Mouse (Mus musculus) stomach, embryonic 14.5 days (tissue): ENCODE data around the gene Eme1. TPM values are rescaled to one million over a fixed set of nuclear protein-coding genes. Genes with fewer than 3 reads are reported as not detected.

ENCODE experiments used
- ATAC-seq: fragments of 200-750 bp; cut with Nextera tagmentation; 2 replicates; pipeline ENCODE4 v1.8.0; 2017; ENCODE audit warnings: low read depth, moderate TSS enrichment; ENCODE audit not compliant: insufficient number of reproducible peaks, insufficient read depth, low FRiP score
- H3K27ac ChIP-seq: fragments of 300-500 bp; sonication (generic); 2 replicates; pipeline ENCODE4 v1.5.1; 2014; ENCODE audit warnings: mild to moderate bottlenecking, low read length, moderate library complexity, mixed read lengths
- H3K27me3 ChIP-seq: fragments of 300-500 bp; sonication (generic); 2 replicates; pipeline ENCODE4 v1.6.1; 2014; ENCODE audit warnings: low read length, control low read depth, mixed read lengths; ENCODE audit not compliant: control insufficient read depth, insufficient read depth
- H3K36me3 ChIP-seq: fragments of 300-500 bp; sonication (generic); 2 replicates; pipeline ENCODE4 v1.6.1; 2014; ENCODE audit warnings: mild to moderate bottlenecking, control low read depth, low read length, moderate library complexity, mixed read lengths; ENCODE audit not compliant: control insufficient read depth, insufficient read depth
- H3K4me1 ChIP-seq: fragments of 300-500 bp; sonication (generic); 2 replicates; pipeline ENCODE4 v1.6.1; 2014; ENCODE audit warnings: low read length, control low read depth, mixed read lengths; ENCODE audit not compliant: control insufficient read depth, insufficient read depth
- H3K4me2 ChIP-seq: fragments of 300-500 bp; sonication (generic); replicated peaks from 2 replicates; pipeline ENCODE4 v1.6.1; 2014; ENCODE audit warnings: low read depth, low read length, control low read depth
- H3K4me3 ChIP-seq: fragments of 300-500 bp; sonication (generic); 2 replicates; pipeline ENCODE4 v1.5.1; 2014; ENCODE audit warnings: low read depth, low read length, control low read depth
- H3K9ac ChIP-seq: fragments of 300-500 bp; sonication (generic); replicated peaks from 2 replicates; pipeline ENCODE4 v1.6.1; 2014; ENCODE audit warnings: low read depth, mild to moderate bottlenecking, control low read depth, low read length, moderate library complexity, mixed read lengths
- H3K9me3 ChIP-seq: fragments of 300-500 bp; sonication (generic); 2 replicates; pipeline ENCODE4 v1.6.1; 2016; ENCODE audit warnings: low read depth, low read length, control low read depth; ENCODE audit not compliant: control insufficient read depth
- WGBS: fragments of 180-500 bp; shearing (Covaris S2); extraction: QIAGEN DNeasy Blood & Tissue Kit; methylation state at CpG from one replicate; pipeline ENCODE4 v1.1.7; 2014; 5-methylcytosine and 5-hydroxymethylcytosine counted together
- polyA plus RNA-seq: library from polyadenylated mRNA; unstranded; fragments of >200 nt; fragmentation: Nextera tagmentation; extraction: Ambion mirVana; gene quantifications from 2 replicates; pipeline ENCODE4 v1.2.1, GENCODE M21; 2014

Gene Eme1
- polyA plus RNA-seq, 1 experiment from 2014 or later: 20.7 TPM

GRCm38 (mm10) chr11:94631969-94632368 lies 21.8 kb downstream of the Eme1 start:
- H3K9ac ChIP-seq: no peak overlapping the region
- 0 out of 2 replicates have a peak, but pooled peaks cover 6% of the 10 kb centered on the region for H3K4me1 ChIP-seq
- no peak overlapping the region for H3K27ac ChIP-seq
- 94% methylated on average over 5 of the region's 5 CpGs for WGBS
- no peak overlapping the region for H3K4me2 ChIP-seq
- peaks cover 49% of the 10 kb centered on the region for H3K36me3 ChIP-seq
- H3K4me3 ChIP-seq: no peak overlapping the region
- no peak for ATAC-seq
- H3K9me3 ChIP-seq: no peaks in the 10 kb centered on the region
- H3K27me3 ChIP-seq: no peaks in the 10 kb centered on the region

- peak; percentile 28; the same call in 1 of the 2 replicates for ATAC-seq
- WGBS: 12% methylated on average over 26 of the region's 26 CpGs
- Histone ChIP-seq H3K4me2 (peak overlapping the region; percentile 67), H3K36me3 (peaks cover 34% of the 10 kb centered on the region), H3K4me3 (peak overlapping the region; percentile 97), H3K4me1 (0 out of 2 replicates have a peak, but pooled peaks cover 6% of the 10 kb centered on the region), H3K27ac (peak overlapping the region; percentile 71), H3K27me3 (no peaks in the 10 kb centered on the region), H3K9me3 (no peaks in the 10 kb centered on the region), H3K9ac (peak overlapping the region; percentile 87)
Observed at GRCm38 (mm10) chr11:94630199-94631011, 23.4 kb downstream of the Eme1 start.

GRCm38 (mm10) chr11:94629884-94630198 lies 23.9 kb downstream of the Eme1 start:
- Histone ChIP-seq H3K27me3 (no peaks in the 10 kb centered on the region), H3K27ac (peak overlapping the region; percentile 71), H3K9me3 (no peaks in the 10 kb centered on the region), H3K4me3 (peak overlapping the region; percentile 97), H3K9ac (peak overlapping the region; percentile 87), H3K4me2 (peak overlapping the region; percentile 67), H3K36me3 (peaks cover 28% of the 10 kb centered on the region), H3K4me1 (0 out of 2 replicates have a peak, but pooled peaks cover 6% of the 10 kb centered on the region)
- WGBS: 0% methylated on average over 27 of the region's 28 CpGs
- no peak; the same call in 1 of the 2 replicates for ATAC-seq

- H3K4me3 ChIP-seq: peak within 1 kb of the TSS; percentile 97
- peak; percentile 95 for ATAC-seq
- no peaks in the 10 kb centered on the region for H3K9me3 ChIP-seq
- 4% methylated on average over 41 of the region's 41 CpGs for WGBS
- 0 out of 2 replicates have a peak, but pooled peaks cover 6% of the 10 kb centered on the region for H3K4me1 ChIP-seq
- peak within 1 kb of the TSS; percentile 71 for H3K27ac ChIP-seq
- H3K36me3 ChIP-seq: peaks cover 23% of the 10 kb centered on the region
- peak within 1 kb of the TSS; percentile 87 for H3K9ac ChIP-seq
- no peaks in the 10 kb centered on the region for H3K27me3 ChIP-seq
- peak within 1 kb of the TSS; percentile 67 for H3K4me2 ChIP-seq
Observed at GRCm38 (mm10) chr11:94629199-94629883, 24.4 kb downstream of the Eme1 start, which contains the start of gene Lrrc59. TSS of gene Lrrc59 (plus strand) at chr11:94629767.

GRCm38 (mm10) chr11:94622162-94622561 lies 31.6 kb downstream of the Eme1 start:
- H3K27me3 ChIP-seq: no peaks in the 10 kb centered on the region
- ATAC-seq: no peak
- no peak overlapping the region for H3K4me3 ChIP-seq
- WGBS: 65% methylated on average over 2 of the region's 2 CpGs
- H3K9me3 ChIP-seq: no peaks in the 10 kb centered on the region
- H3K9ac ChIP-seq: no peak overlapping the region
- no peak overlapping the region for H3K4me2 ChIP-seq
- H3K36me3 ChIP-seq: no peaks in the 10 kb centered on the region
- no peaks in the 10 kb centered on the region for H3K4me1 ChIP-seq
- H3K27ac ChIP-seq: no peak overlapping the region

GRCm38 (mm10) chr11:94621458-94621852 lies 32.3 kb downstream of the Eme1 start:
- H3K27me3 ChIP-seq: no peaks in the 10 kb centered on the region
- H3K36me3 ChIP-seq: no peaks in the 10 kb centered on the region
- H3K9ac ChIP-seq: no peak overlapping the region
- no peak for ATAC-seq
- H3K9me3 ChIP-seq: no peaks in the 10 kb centered on the region
- no peak overlapping the region for H3K27ac ChIP-seq
- no peaks in the 10 kb centered on the region for H3K4me1 ChIP-seq
- H3K4me2 ChIP-seq: no peak overlapping the region
- no peak overlapping the region for H3K4me3 ChIP-seq

- H3K36me3 ChIP-seq: no peaks in the 10 kb centered on the region
- no peak overlapping the region for H3K27ac ChIP-seq
- no peak for ATAC-seq
- H3K4me1 ChIP-seq: no peaks in the 10 kb centered on the region
- no peak overlapping the region for H3K9ac ChIP-seq
- H3K9me3 ChIP-seq: no peaks in the 10 kb centered on the region
- no peak overlapping the region for H3K4me3 ChIP-seq
- no peaks in the 10 kb centered on the region for H3K27me3 ChIP-seq
- no peak overlapping the region for H3K4me2 ChIP-seq
- WGBS: 63% methylated on average over 6 of the region's 6 CpGs
Observed at GRCm38 (mm10) chr11:94620766-94621457, 32.9 kb downstream of the Eme1 start.

- H3K9me3 ChIP-seq: no peaks in the 10 kb centered on the region
- WGBS: 90% methylated on average over 2 of the region's 2 CpGs
- H3K27me3 ChIP-seq: no peaks in the 10 kb centered on the region
- ATAC-seq: no peak
- H3K27ac ChIP-seq: no peak overlapping the region
- no peaks in the 10 kb centered on the region for H3K36me3 ChIP-seq
- H3K4me3 ChIP-seq: no peak overlapping the region
- H3K4me2 ChIP-seq: no peak overlapping the region
- no peak overlapping the region for H3K9ac ChIP-seq
- H3K4me1 ChIP-seq: no peaks in the 10 kb centered on the region
Observed at GRCm38 (mm10) chr11:94617646-94618045, 36.1 kb downstream of the Eme1 start.
